Mouse (Mus musculus) kidney, adult 2 months (tissue): ENCODE data around the gene Syt6.

ENCODE experiments used
- CTCF ChIP-seq: fragments of 200-500 bp; conservative IDR thresholded peaks from 2 replicates; pipeline ENCODE4 v1.5.1; 2011; ENCODE audit warnings: low read depth, mild to moderate bottlenecking, control low read depth, low read length, moderate library complexity, mixed read lengths; ENCODE audit not compliant: insufficient read depth, insufficient read length
- POLR2A ChIP-seq: fragments of 200-500 bp; IDR thresholded peaks from one replicate; pipeline ENCODE4 v1.6.1; 2011; ENCODE audit warnings: low read depth, low read length, control low read depth

DNA sequence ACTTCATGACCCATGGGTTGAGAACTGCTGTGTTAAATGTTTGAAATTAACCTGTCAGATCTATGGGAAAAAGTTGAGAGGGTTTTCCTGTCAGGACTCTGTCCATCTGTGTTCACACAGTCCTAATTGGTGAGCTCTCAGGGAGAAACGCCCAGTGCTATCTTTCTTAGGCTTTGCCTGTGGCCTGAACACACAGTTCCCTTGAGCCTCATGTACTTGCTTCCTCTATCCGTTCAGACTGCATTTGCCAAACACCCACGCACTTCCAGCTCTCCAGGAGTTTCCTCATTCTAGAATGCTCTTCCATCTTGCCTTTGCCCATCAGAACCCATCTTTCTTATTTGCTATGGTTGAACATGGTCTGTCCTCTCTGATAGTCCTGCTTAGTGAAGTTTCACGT lies 73.5 kb downstream of the Syt6 start:
- TF ChIP-seq CTCF (no peak), POLR2A (no peak)
